In the genomic region with DNA sequence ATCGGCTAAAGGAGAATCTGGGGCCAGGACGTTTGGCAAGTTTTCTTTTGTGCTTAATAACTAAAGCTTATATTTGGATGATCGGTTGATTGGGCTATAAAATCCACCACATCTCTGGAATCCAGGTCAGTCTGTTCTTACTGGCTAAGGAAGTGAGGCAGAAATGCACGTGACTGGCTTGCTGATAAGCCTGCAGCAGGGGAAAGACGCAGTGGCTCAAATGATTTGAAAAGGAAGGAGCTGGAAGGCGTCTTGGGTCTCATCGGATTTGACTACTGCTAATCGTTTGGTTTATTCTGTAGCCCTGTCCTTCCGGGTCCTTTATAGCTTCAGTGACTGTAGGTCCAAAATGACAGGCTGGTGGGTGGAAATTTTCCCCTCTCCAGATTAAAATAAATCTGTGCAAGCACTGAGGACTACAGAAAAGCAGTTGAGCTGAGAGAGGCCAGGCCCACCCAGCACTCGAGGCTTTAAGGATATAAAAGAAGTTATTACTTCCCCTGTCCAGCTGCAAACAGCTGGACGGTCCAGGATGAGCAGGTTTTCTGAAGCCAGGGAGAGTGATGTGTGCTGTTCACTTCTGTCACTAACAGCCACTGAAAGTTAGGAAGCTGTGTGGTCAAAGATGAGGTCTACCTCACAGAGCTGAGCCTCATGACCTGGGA, we compare ENCODE assay signal across 12 mouse cellular contexts. TPM values are rescaled to one million over a fixed set of nuclear protein-coding genes. Genes with fewer than 3 reads are reported as not detected.
A peak's percentile ranks its signal among the peaks of the same experiment; 100 is the strongest.
DNase-seq lines count a peak whose midpoint lies in the region; ATAC-seq and TF ChIP-seq lines count a peak whose summit lies in the region.
"Had no signal": no experiment of that assay in that cellular context is flagged by ENCODE, and none has a peak within 500 bp of the region (broad histone marks: within the 10 kb centered on the region; RNA-seq: fewer than 3 reads in every experiment).

No protein-coding gene starts in this region.

- no peak for TF ChIP-seq EP300 in stomach, postnatal 0 days (optimal IDR thresholded peaks at IDR 0.05)

- H3K9ac ChIP-seq in midbrain, embryonic 13.5 days (replicated peaks) = no peak overlapping the region
- H3K9ac ChIP-seq in stomach, postnatal 0 days (ENCODE audit: low read length) = no peak overlapping the region
- H3K9ac ChIP-seq: limb, embryonic 15.5 days had no signal

- DNase-seq in cerebellum, adult 9-11 months = peak; percentile 23
- DNase-seq in cerebellum, adult 11 months = no peak
- DNase-seq in right cerebral cortex, adult 18-20 months = peak; percentile 47
- no peak for DNase-seq in right cerebral cortex, postnatal 14 days
- DNase-seq in stomach, postnatal 0 days (ENCODE audit: low spot score) = no peak
- DNase-seq in gastrocnemius, adult 18-20 months (ENCODE audit: low spot score) = no peak
- no peak for DNase-seq in lung, adult 18-20 months
- DNase-seq: embryo, embryonic 11 days had no signal

- H3K27me3 ChIP-seq in midbrain, embryonic 13.5 days = no peaks in the 10 kb centered on the region
- H3K27me3 ChIP-seq in stomach, postnatal 0 days (ENCODE audit: control insufficient read depth, insufficient read depth, low read length) = no peaks in the 10 kb centered on the region
- H3K27me3 ChIP-seq: limb, embryonic 15.5 days had no signal

- WGBS in midbrain, embryonic 13.5 days = 46% methylated on average over 11 of the region's 11 CpGs
- WGBS in stomach, postnatal 0 days = 36% methylated on average over 11 of the region's 11 CpGs

- H3K4me1 ChIP-seq in midbrain, embryonic 13.5 days (replicated peaks) = peaks cover 45% of the 10 kb centered on the region
- H3K4me1 ChIP-seq in stomach, postnatal 0 days (replicated peaks; ENCODE audit: control insufficient read depth, insufficient read depth) = no peaks in the 10 kb centered on the region

- peak; percentile 66 for ATAC-seq in midbrain, embryonic 13.5 days
- ATAC-seq in stomach, postnatal 0 days (ENCODE audit: low FRiP score, low TSS enrichment) = no peak

- H3K4me2 ChIP-seq in midbrain, embryonic 13.5 days (replicated peaks) = 0 out of 2 replicates have a peak overlapping the region, but pooled peaks have one; percentile 4
- H3K4me2 ChIP-seq in stomach, postnatal 0 days (replicated peaks; ENCODE audit: low read depth) = no peak overlapping the region
- H3K4me2 ChIP-seq: limb, embryonic 15.5 days had no signal

- H3K9me3 ChIP-seq in midbrain, embryonic 13.5 days = no peaks in the 10 kb centered on the region
- no peaks in the 10 kb centered on the region for H3K9me3 ChIP-seq in stomach, postnatal 0 days (ENCODE audit: control insufficient read depth, low read length)
- H3K9me3 ChIP-seq: limb, embryonic 15.5 days had no signal

- no peak overlapping the region for H3K4me3 ChIP-seq in midbrain, embryonic 13.5 days (replicated peaks)
- no peak overlapping the region for H3K4me3 ChIP-seq in stomach, postnatal 0 days (ENCODE audit: low read depth, low read length)
- H3K4me3 ChIP-seq: limb, embryonic 15.5 days had no signal

- H3K27ac ChIP-seq in midbrain, embryonic 13.5 days = peak overlapping the region; percentile 69
- 0 out of 2 replicates have a peak overlapping the region, but pooled peaks have one; percentile 4 for H3K27ac ChIP-seq in stomach, postnatal 0 days (replicated peaks)
- H3K27ac ChIP-seq: limb, embryonic 15.5 days had no signal

- no peak for TF ChIP-seq CTCF in stomach, postnatal 0 days (IDR thresholded peaks at IDR 0.05; ENCODE audit: low read depth)

- H3K36me3 ChIP-seq in midbrain, embryonic 13.5 days = no peaks in the 10 kb centered on the region
- H3K36me3 ChIP-seq in stomach, postnatal 0 days (ENCODE audit: control insufficient read depth, insufficient read depth, low read length) = no peaks in the 10 kb centered on the region
- H3K36me3 ChIP-seq: limb, embryonic 15.5 days had no signal

RNA-seq across cellular contexts. Expression of a gene that starts 57.7 kb away (rescaled TPM):
- 8.2 and 9.4 TPM in 2 replicates for polyA plus RNA-seq in midbrain, embryonic 13.5 days (2015; fragmentation: Nextera tagmentation; extraction: Ambion mirVana)
- polyA plus RNA-seq in stomach, postnatal 0 days (2015; fragmentation: Nextera tagmentation; extraction: Ambion mirVana) = 0.07 TPM in 2 replicates
- not detected for total RNA-seq in gastrocnemius, adult 18-20 months (2021)
- total RNA-seq: heart, postnatal 36 days; neutrophil, adult 5-6 weeks had no signal

Comparison
In these comparisons a context has a peak if more than half of its experiments do, and no peak if none do; other contexts are left out.
1. DNase-seq: peak in cerebellum, adult 9-11 months (single experiment) and right cerebral cortex, adult 18-20 months (single experiment); none in cerebellum, adult 11 months (single experiment), right cerebral cortex, postnatal 14 days (single experiment), stomach, postnatal 0 days (single experiment), gastrocnemius, adult 18-20 months (single experiment) and lung, adult 18-20 months (0 of 2).